Mouse (Mus musculus) testis, adult 2 months (tissue): Measurements from ENCODE around the gene Supt20. TPM values are rescaled to one million over a fixed set of nuclear protein-coding genes. Genes with fewer than 3 reads are reported as not detected.
"Not testable (repeated sequence)": the region's sequence is repeated elsewhere in the genome, so short reads cannot be mapped to it uniquely, and the experiment has no call there.

Experiments used
- H3K27ac ChIP-seq: fragments of 200-500 bp; 2 replicates; pipeline ENCODE4 v1.5.1; 2012; ENCODE audit warnings: low read depth, low read length; ENCODE audit not compliant: control insufficient read depth, insufficient read depth
- H3K27me3 ChIP-seq: fragments of 200-500 bp; 2 replicates; pipeline ENCODE4 v1.6.1; 2012; ENCODE audit warnings: mild to moderate bottlenecking, low read length, moderate library complexity; ENCODE audit not compliant: control insufficient read depth, insufficient read depth
- H3K36me3 ChIP-seq: fragments of 200-500 bp; 2 replicates; pipeline ENCODE4 v1.6.1; 2012; ENCODE audit warnings: mild to moderate bottlenecking, low read length; ENCODE audit not compliant: control insufficient read depth, insufficient read depth
- H3K4me1 ChIP-seq: fragments of 200-500 bp; 2 replicates; pipeline ENCODE4 v1.6.1; 2012; ENCODE audit warnings: low read length; ENCODE audit not compliant: control insufficient read depth, insufficient read depth
- H3K4me3 ChIP-seq: fragments of 200-500 bp; 2 replicates; pipeline ENCODE4 v1.5.1; 2012; ENCODE audit warnings: low read depth, mild to moderate bottlenecking, low read length, moderate library complexity, mixed read lengths; ENCODE audit not compliant: control insufficient read depth
- CTCF ChIP-seq: fragments of 200-500 bp; IDR thresholded peaks from 2 replicates; pipeline ENCODE4 v1.5.1; 2012; ENCODE audit warnings: low read depth, mild to moderate bottlenecking, inconsistent platforms, low read length, moderate library complexity; ENCODE audit not compliant: control insufficient read depth, insufficient read depth, insufficient replicate concordance
- POLR2A ChIP-seq: fragments of 200-500 bp; IDR thresholded peaks from 2 replicates; pipeline ENCODE4 v1.6.1; 2012; ENCODE audit warnings: low read depth, mild to moderate bottlenecking, inconsistent platforms, low read length, moderate library complexity; ENCODE audit not compliant: control insufficient read depth
- polyA plus RNA-seq: library from polyadenylated mRNA; depleted of rRNA; stranded (reverse); fragments of >200 nt; gene quantifications from 2 replicates; pipeline ENCODE4 v1.2.3, GENCODE M21; 2012

Gene Supt20
- polyA plus RNA-seq, 1 experiment, result 286 TPM

GRCm38 (mm10) chr3:54681310-54682204 lies 11.1 kb upstream of the Supt20 start:
- no peak overlapping the region for H3K4me3 ChIP-seq
- H3K27me3 ChIP-seq, result no peaks in the 10 kb centered on the region
- no peaks in the 10 kb centered on the region for H3K4me1 ChIP-seq
- H3K36me3 ChIP-seq, result no peaks in the 10 kb centered on the region
- H3K27ac ChIP-seq, result no peak overlapping the region
- TF ChIP-seq POLR2A (no peak), CTCF (no peak)

- TF ChIP-seq POLR2A, result no peak
- no peak for TF ChIP-seq CTCF
- Histone ChIP-seq H3K27me3 (no peaks in the 10 kb centered on the region), H3K36me3 (no peaks in the 10 kb centered on the region), H3K4me3 (no peak overlapping the region), H3K4me1 (no peaks in the 10 kb centered on the region), H3K27ac (no peak overlapping the region)
Measured at GRCm38 (mm10) chr3:54685202-54685601, 7.4 kb upstream of the Supt20 start.

GRCm38 (mm10) chr3:54687245-54687644 lies 5.4 kb upstream of the Supt20 start:
- no peaks in the 10 kb centered on the region for H3K36me3 ChIP-seq
- peaks cover 2% of the 10 kb centered on the region for H3K4me1 ChIP-seq
- H3K27me3 ChIP-seq, result no peaks in the 10 kb centered on the region
- TF ChIP-seq CTCF (no peak), POLR2A (no peak)
- H3K4me3 ChIP-seq, result no peak overlapping the region
- no peak overlapping the region for H3K27ac ChIP-seq

- TF ChIP-seq CTCF (no peak), POLR2A (no peak)
- Histone ChIP-seq H3K27me3 (no peaks in the 10 kb centered on the region), H3K27ac (no peak overlapping the region), H3K36me3 (no peaks in the 10 kb centered on the region; the same call in 1 of the 2 replicates), H3K4me3 (no peak overlapping the region), H3K4me1 (peaks cover 2% of the 10 kb centered on the region)
Measured at GRCm38 (mm10) chr3:54689091-54689490, 3.5 kb upstream of the Supt20 start.

- Histone ChIP-seq H3K27me3 (no peaks in the 10 kb centered on the region), H3K27ac (peak overlapping the region; percentile 100), H3K36me3 (peaks cover 5% of the 10 kb centered on the region), H3K4me1 (peaks cover 2% of the 10 kb centered on the region), H3K4me3 (peak overlapping the region; percentile 99)
- TF ChIP-seq POLR2A, result no peak
- no peak for TF ChIP-seq CTCF
Measured at GRCm38 (mm10) chr3:54693056-54693415, 429 bp downstream of the Supt20 start.

GRCm38 (mm10) chr3:54699759-54700301 lies 7.2 kb downstream of the Supt20 start:
- no peak overlapping the region for H3K27ac ChIP-seq
- H3K36me3 ChIP-seq, result peaks cover 6% of the 10 kb centered on the region
- TF ChIP-seq POLR2A (no peak), CTCF (no peak)
- H3K4me1 ChIP-seq, result no peaks in the 10 kb centered on the region; the same call in 1 of the 2 replicates
- H3K4me3 ChIP-seq, result no peak overlapping the region
- no peaks in the 10 kb centered on the region for H3K27me3 ChIP-seq

- not testable (repeated sequence) for H3K27me3 ChIP-seq, H3K27ac ChIP-seq, H3K36me3 ChIP-seq, H3K4me3 ChIP-seq, H3K4me1 ChIP-seq
Measured at GRCm38 (mm10) chr3:54704106-54704505, 11.5 kb downstream of the Supt20 start.
